Mouse (Mus musculus) neural tube, embryonic 13.5 days (tissue): ENCODE results near the gene Rbck1. TPM values are rescaled to one million over a fixed set of nuclear protein-coding genes. Genes with fewer than 3 reads are reported as not detected.

Experiments
- ATAC-seq: fragments of 200-750 bp; cut with Nextera tagmentation; 2 replicates; pipeline ENCODE4 v1.8.0; 2017; ENCODE audit warnings: low read depth, mild to moderate bottlenecking, moderate TSS enrichment, moderate library complexity
- H3K27ac ChIP-seq: fragments of 300-500 bp; sonication (generic); replicated peaks from 2 replicates; pipeline ENCODE4 v1.5.1; 2015; ENCODE audit warnings: moderate library complexity, mild to moderate bottlenecking, inconsistent platforms
- H3K27me3 ChIP-seq: fragments of 300-500 bp; sonication (generic); 2 replicates; pipeline ENCODE4 v1.6.1; 2015; ENCODE audit warnings: mild to moderate bottlenecking, inconsistent platforms
- H3K36me3 ChIP-seq: fragments of 300-500 bp; sonication (generic); 2 replicates; pipeline ENCODE4 v1.6.1; 2015; ENCODE audit warnings: mild to moderate bottlenecking, inconsistent platforms
- H3K4me1 ChIP-seq: fragments of 300-500 bp; sonication (generic); replicated peaks from 2 replicates; pipeline ENCODE4 v1.6.1; 2015; ENCODE audit warnings: inconsistent platforms
- H3K4me2 ChIP-seq: fragments of 300-500 bp; sonication (generic); 2 replicates; pipeline ENCODE4 v1.6.1; 2015; ENCODE audit warnings: inconsistent platforms, mild to moderate bottlenecking, moderate library complexity
- H3K4me3 ChIP-seq: fragments of 300-500 bp; sonication (generic); 2 replicates; pipeline ENCODE4 v1.5.1; 2015; ENCODE audit warnings: mild to moderate bottlenecking, inconsistent platforms
- H3K9ac ChIP-seq: fragments of 300-500 bp; sonication (generic); 2 replicates; pipeline ENCODE4 v1.6.1; 2015; ENCODE audit warnings: moderate library complexity, mild to moderate bottlenecking, inconsistent platforms
- H3K9me3 ChIP-seq: fragments of 300-500 bp; sonication (generic); 2 replicates; pipeline ENCODE4 v1.6.1; 2016; ENCODE audit warnings: inconsistent platforms
- WGBS: fragments of 180-500 bp; shearing (Covaris S2); methylation state at CpG from one replicate; pipeline ENCODE4 v1.1.7; 2015; 5-methylcytosine and 5-hydroxymethylcytosine counted together
- polyA plus RNA-seq: library from polyadenylated mRNA; unstranded; fragments of >200 nt; fragmentation: Nextera tagmentation; extraction: Ambion mirVana; gene quantifications from 2 replicates; pipeline ENCODE4 v1.2.1, GENCODE M21; 2015

Gene Rbck1
- polyA plus RNA-seq, 1 experiment from 2014 or later: 92.9 TPM

DNA sequence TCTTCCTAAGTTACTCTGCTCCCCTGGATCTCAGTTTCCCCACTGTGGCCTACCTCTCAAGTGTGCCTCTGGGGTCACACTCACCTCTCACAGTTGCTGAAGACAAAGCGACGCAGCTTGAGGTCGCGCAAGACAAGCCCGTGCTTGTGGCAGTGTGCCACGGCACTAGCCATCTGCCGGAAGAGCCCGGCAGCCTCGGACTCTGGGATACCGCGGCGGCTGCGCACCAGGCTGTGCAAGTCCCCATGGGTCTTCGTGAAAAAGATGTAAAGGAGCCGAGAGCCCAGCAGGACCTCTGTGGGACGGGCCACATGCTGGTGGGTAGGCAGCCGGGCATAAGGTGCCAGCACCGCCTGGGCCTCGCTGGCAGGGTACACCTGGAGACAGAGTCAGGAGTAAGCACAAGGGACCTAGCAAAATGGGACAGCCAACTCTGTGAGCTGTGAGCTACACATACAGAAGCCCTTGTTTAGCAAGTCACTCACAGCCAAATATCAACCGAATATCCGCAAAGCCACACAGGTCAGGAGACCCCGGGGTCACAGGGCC is 7.3 kb upstream of the Rbck1 start:
- Histone ChIP-seq H3K4me3 (no peak overlapping the region), H3K27ac (no peak overlapping the region), H3K9me3 (no peaks in the 10 kb centered on the region), H3K4me2 (no peak overlapping the region), H3K9ac (no peak overlapping the region), H3K4me1 (peaks cover 19% of the 10 kb centered on the region), H3K27me3 (peaks cover 5% of the 10 kb centered on the region; the same call in 1 of the 2 replicates), H3K36me3 (no peaks in the 10 kb centered on the region)
- 86% methylated on average over 22 of the region's 22 CpGs for WGBS
- no peak for ATAC-seq

DNA sequence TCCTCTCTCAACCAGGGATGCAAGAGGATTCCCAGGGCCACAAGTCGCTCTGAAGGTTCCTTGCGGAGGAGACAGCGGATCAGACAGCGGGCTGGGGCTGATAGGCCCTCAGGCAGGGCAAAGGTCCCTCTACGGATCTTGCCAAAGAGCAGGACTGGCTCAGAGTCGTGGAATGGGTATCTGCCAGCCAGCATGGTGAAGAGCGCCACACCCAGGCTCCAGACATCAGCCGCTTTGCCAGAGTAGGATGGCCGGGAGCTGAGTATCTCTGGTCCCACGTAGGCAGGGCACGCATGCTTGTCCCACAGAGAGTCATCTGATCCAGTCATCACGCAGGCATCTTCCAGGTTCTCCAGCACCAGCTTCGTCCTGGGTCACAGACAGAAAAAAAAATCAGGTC is 5.9 kb upstream of the Rbck1 start:
- no peaks in the 10 kb centered on the region for H3K9me3 ChIP-seq
- H3K4me1 ChIP-seq: peaks cover 5% of the 10 kb centered on the region
- H3K27me3 ChIP-seq: no peaks in the 10 kb centered on the region
- ATAC-seq: no peak
- 84% methylated on average over 13 of the region's 13 CpGs for WGBS
- no peak overlapping the region for H3K9ac ChIP-seq
- H3K4me3 ChIP-seq: no peak overlapping the region
- H3K36me3 ChIP-seq: no peaks in the 10 kb centered on the region
- H3K4me2 ChIP-seq: no peak overlapping the region
- H3K27ac ChIP-seq: no peak overlapping the region

DNA sequence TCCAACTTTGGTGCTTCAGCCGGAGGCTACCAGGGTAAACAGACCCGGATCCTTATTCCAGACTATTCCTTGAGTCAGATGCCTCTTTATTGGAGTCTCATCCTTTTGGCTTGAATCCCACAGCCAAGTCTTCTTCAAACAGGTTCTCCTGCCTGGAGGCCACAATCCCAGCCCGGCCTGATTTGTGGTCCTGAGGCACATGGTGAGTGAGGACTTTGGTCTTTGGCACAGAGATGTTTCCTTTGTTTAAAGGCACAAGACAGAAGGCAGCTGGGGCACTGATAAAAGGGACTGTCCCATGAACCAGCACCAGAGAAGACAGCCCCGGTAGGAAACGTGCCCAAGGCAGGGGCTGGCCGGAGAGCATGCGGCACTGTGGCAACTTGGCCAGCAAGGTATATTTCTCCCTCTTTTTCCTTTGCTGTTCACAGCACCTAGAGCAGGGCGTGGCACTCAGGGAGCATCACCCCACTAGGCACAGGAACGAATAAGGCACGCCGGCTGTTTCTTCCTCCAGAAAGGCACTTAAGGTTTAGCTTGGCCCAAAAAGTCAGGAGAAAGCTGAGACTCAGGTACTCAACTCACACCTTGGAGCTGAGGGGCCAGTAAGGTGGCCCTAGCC is 5.2 kb upstream of the Rbck1 start:
- Histone ChIP-seq H3K4me1 (peaks cover 3% of the 10 kb centered on the region; the same call in 1 of the 2 replicates), H3K27ac (no peak overlapping the region), H3K4me3 (no peak overlapping the region), H3K9ac (no peak overlapping the region), H3K27me3 (no peaks in the 10 kb centered on the region), H3K4me2 (no peak overlapping the region), H3K9me3 (no peaks in the 10 kb centered on the region), H3K36me3 (no peaks in the 10 kb centered on the region)
- 92% methylated on average over 11 of the region's 11 CpGs for WGBS
- no peak for ATAC-seq

DNA sequence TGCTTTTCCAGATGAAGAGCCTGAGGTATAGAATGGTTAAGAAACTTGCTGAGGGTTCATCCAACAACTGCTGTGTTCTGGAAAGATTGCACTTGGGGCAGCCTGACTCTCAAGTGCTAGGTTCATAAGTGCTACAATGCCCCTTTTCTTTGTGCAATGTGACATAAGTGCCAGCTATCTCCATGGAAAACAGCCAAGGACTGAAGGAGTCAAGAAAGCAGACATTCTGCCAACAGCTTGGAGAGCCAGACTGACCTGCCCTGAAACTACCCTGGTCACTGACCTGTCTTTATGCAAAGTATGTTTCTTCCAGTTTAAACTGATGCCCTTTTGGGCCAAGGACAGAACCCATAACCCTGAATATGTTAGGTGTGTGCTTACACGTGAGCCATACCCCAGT is 4.4 kb upstream of the Rbck1 start:
- H3K4me2 ChIP-seq: no peak overlapping the region
- WGBS: 80% methylated on average over 1 of the region's 1 CpGs
- no peak for ATAC-seq
- no peaks in the 10 kb centered on the region for H3K36me3 ChIP-seq
- no peak overlapping the region for H3K9ac ChIP-seq
- H3K4me3 ChIP-seq: no peak overlapping the region
- H3K27ac ChIP-seq: no peak overlapping the region
- no peaks in the 10 kb centered on the region for H3K27me3 ChIP-seq
- no peaks in the 10 kb centered on the region for H3K9me3 ChIP-seq
- H3K4me1 ChIP-seq: peaks cover 4% of the 10 kb centered on the region; the same call in 1 of the 2 replicates

DNA sequence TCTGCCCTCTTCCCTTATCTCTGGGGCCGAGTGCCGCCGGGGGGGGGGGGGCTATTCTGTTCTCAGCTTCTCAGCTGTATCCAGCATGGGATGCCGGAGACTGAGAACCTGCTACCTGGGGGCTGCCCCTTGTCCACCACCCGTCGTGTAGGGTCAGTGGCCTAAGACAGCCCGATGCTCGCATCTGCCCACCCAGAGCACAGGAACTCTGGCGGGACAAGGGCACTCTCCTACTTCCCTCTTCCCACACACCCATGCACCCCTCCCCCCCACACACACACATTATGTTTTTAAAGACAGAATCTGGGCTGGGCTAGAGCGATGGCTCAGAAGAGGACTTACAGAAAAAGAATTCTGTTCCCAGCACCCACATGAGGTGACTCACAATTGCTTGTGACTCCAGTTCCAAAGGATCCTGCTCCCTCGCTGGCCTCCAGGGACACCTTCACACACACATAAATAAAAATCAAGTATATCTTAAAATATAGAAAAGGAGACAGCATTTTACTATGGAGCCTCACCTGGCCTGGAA is 2.9 kb upstream of the Rbck1 start:
- no peak overlapping the region for H3K4me3 ChIP-seq
- peaks cover 19% of the 10 kb centered on the region for H3K4me1 ChIP-seq
- no peak overlapping the region for H3K27ac ChIP-seq
- H3K4me2 ChIP-seq: no peak overlapping the region
- no peak overlapping the region for H3K9ac ChIP-seq
- H3K27me3 ChIP-seq: no peaks in the 10 kb centered on the region
- no peaks in the 10 kb centered on the region for H3K36me3 ChIP-seq
- ATAC-seq: no peak
- 51% methylated on average over 11 of the region's 11 CpGs for WGBS
- H3K9me3 ChIP-seq: no peaks in the 10 kb centered on the region

DNA sequence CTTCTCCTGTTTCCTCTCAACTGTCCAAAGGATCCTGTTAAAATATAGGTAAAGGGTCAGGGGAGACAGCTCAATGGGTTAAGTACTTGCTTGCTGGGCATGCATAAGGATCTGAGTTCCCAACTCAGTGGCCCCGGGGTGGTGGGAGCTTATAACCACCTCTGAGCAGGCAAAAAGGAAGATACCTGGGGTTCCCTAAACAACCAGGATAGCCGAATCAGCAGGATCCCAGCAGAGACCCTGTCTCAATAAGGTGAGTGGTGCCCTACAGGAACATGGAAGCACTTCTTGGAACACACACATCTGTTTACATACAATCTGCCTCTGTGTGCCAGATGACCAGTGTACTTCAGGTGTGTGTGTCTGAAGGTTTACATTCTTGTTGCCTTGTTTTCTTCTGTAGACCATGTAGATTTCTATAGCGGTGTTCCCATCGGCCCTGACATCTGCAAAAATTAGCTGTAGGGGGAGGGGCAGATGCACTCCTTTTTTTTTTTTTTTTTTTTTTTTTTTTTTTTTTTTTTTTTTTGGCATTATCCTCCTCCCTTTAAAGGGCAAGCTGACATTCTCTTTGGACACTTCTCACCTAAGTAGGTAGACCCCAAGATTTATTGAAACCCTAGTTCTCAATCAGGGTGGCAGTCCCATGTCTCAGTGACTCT is 1.0 kb upstream of the Rbck1 start:
- no peak overlapping the region for H3K27ac ChIP-seq
- H3K36me3 ChIP-seq: peaks cover 9% of the 10 kb centered on the region
- H3K27me3 ChIP-seq: no peaks in the 10 kb centered on the region
- H3K4me2 ChIP-seq: no peak overlapping the region
- no peak overlapping the region for H3K4me3 ChIP-seq
- H3K9ac ChIP-seq: no peak overlapping the region
- H3K4me1 ChIP-seq: peaks cover 27% of the 10 kb centered on the region
- H3K9me3 ChIP-seq: no peaks in the 10 kb centered on the region
- ATAC-seq: no peak
- WGBS: 79% methylated on average over 4 of the region's 4 CpGs

DNA sequence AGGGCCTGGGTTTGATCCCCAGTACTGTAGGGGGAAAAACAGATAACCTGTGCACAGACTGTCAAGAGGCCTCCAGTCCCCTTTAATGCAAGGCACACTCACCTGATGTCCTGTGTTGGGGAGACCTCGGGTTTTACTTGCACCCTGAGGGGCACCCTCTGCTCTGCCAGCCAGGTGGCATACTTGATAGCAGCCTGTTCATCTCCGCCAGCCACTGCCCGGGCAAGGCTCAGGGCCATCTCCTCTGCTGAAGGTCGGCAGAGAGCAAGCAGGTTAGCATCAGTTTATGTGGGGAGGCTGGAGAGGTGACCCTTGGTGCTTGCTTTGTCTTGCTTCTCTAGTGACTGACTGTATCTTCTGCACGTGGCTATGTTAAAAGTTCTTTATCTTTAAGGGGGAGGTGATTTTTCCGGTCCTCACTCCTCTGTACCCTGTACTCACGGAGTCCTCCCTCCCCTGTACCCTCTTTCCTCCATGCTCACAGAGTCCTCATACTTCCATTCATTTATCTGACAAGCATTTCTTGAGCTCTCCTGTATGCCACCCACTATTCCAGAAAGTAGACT is 1.5 kb downstream of the Rbck1 start:
- H3K4me3 ChIP-seq: peak overlapping the region; percentile 92
- peak overlapping the region; percentile 92 for H3K9ac ChIP-seq
- 73% methylated on average over 7 of the region's 7 CpGs for WGBS
- H3K4me1 ChIP-seq: peaks cover 27% of the 10 kb centered on the region
- peak overlapping the region; percentile 91 for H3K4me2 ChIP-seq
- no peak for ATAC-seq
- no peaks in the 10 kb centered on the region for H3K9me3 ChIP-seq
- no peaks in the 10 kb centered on the region for H3K27me3 ChIP-seq
- H3K27ac ChIP-seq: no peak overlapping the region
- peaks cover 34% of the 10 kb centered on the region for H3K36me3 ChIP-seq

DNA sequence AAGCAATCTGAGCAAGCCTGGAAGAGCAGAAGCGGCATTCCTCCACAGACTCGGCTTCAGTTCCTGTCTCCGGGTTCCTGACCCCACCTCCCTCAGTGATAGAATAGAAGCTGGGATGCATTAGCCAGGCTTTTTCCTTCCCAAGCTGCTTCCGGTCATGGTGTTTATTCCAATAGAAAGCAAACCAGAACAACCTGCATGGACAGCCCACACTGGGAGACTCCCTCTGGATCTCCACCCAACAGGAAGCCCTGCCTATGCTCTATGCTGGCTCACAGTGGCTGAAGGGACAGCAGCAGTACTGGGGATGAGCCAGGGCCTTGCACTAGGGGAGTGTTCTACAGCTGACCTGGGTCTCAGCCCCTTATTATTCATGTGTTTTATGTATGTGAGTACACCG is 4.5 kb downstream of the Rbck1 start:
- H3K36me3 ChIP-seq: peaks cover 63% of the 10 kb centered on the region
- H3K9me3 ChIP-seq: no peaks in the 10 kb centered on the region
- 84% methylated on average over 5 of the region's 5 CpGs for WGBS
- peaks cover 27% of the 10 kb centered on the region for H3K4me1 ChIP-seq
- H3K27ac ChIP-seq: no peak overlapping the region
- ATAC-seq: no peak
- H3K27me3 ChIP-seq: no peaks in the 10 kb centered on the region
- no peak overlapping the region for H3K9ac ChIP-seq
- no peak overlapping the region for H3K4me3 ChIP-seq
- H3K4me2 ChIP-seq: no peak overlapping the region

DNA sequence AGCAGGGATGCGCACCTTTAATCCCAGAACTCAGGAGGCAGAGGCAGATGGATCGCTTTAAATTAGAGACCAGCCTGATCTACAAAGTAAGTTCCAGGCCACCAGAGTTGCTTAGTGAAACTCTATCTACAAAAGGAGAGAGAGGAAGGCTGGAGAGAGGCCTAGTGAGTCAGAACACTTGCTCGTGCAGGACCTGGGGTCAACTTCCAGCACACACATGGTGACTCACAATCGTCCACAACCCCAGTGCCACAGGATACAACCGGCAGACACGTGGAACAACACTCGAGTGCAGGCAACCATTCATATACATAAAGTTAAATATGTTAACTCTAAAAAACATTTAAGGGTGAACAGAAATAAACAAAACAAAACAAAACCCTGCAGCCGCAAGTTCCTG is 5.8 kb downstream of the Rbck1 start:
- Histone ChIP-seq H3K4me2 (no peak overlapping the region), H3K27ac (no peak overlapping the region), H3K36me3 (peaks cover 76% of the 10 kb centered on the region), H3K9ac (no peak overlapping the region), H3K4me3 (no peak overlapping the region), H3K4me1 (peaks cover 21% of the 10 kb centered on the region), H3K27me3 (no peaks in the 10 kb centered on the region), H3K9me3 (no peaks in the 10 kb centered on the region)
- 92% methylated on average over 8 of the region's 8 CpGs for WGBS
- no peak for ATAC-seq

DNA sequence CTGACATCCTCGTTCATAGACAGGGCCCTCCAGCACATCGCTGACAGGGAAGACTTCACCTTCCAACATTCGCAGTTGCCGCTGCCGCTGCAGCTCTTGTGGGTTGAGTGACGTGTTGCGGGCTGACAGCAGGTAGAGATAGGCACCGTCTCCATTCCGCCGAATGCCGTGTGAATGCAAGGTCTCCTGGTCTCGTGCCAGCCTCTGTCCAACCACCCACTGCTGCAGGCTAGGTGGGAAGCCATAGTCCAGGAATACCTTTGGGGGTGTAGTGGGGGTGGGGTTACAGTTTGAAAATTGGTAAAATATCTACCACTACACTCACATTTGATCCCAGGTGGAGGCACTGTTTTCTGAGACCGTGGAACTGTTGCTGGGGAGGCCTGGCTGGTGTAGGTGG is 6.3 kb downstream of the Rbck1 start:
- WGBS: 94% methylated on average over 13 of the region's 13 CpGs

DNA sequence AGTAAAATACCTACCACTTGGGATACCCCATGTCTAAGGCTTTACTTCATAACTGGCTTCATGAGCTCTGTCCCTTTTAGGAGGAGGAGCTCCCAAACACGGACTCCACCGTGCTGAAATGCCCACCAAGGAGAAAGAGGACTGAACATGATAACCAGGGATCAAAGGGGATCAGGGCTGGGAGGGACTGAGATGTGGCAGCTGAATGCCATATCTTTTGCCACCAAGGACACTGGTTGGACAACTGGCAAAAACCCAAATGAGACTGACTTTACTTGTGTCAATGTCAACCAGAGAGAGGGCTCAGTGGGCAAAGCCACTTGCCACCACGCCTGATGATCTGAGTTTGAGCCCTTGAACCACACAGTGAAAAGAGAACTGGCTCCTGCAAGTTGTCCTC is 7.6 kb downstream of the Rbck1 start:
- Histone ChIP-seq H3K27ac (no peak overlapping the region), H3K27me3 (no peaks in the 10 kb centered on the region), H3K4me2 (no peak overlapping the region), H3K4me3 (no peak overlapping the region), H3K4me1 (peaks cover 3% of the 10 kb centered on the region; the same call in 1 of the 2 replicates), H3K36me3 (peaks cover 95% of the 10 kb centered on the region), H3K9me3 (no peaks in the 10 kb centered on the region), H3K9ac (no peak overlapping the region)
- no peak for ATAC-seq
- WGBS: 95% methylated on average over 3 of the region's 3 CpGs

More for the DNA sequence above, 6.3 kb downstream of the Rbck1 start:
- Histone ChIP-seq H3K9me3 (no peaks in the 10 kb centered on the region), H3K4me1 (peaks cover 16% of the 10 kb centered on the region), H3K27ac (no peak overlapping the region), H3K9ac (no peak overlapping the region), H3K4me3 (no peak overlapping the region), H3K4me2 (no peak overlapping the region), H3K27me3 (no peaks in the 10 kb centered on the region), H3K36me3 (peaks cover 81% of the 10 kb centered on the region)
- ATAC-seq: no peak

DNA sequence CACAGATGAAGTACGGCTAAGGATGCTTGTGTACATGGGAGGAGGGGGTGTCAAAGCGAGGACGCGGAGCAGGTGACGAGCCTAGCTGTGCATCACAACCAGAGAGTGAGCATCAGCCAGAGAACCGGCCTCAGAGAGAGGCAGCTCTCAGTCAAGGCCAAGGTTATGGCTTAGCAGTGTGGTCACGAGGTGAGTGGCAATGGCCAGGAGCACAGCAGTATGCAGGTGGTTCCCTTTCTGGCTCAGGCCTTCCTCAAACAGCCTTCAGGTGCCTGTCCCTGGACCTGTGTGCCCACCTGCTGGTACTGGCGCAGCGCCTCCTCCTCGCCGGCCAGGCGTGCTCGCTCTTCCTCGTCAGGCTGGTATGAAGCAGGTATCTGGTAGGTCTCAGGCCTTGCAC is 8.5 kb downstream of the Rbck1 start:
- H3K4me1 ChIP-seq: no peaks in the 10 kb centered on the region
- no peak for ATAC-seq
- H3K27ac ChIP-seq: no peak overlapping the region
- no peak overlapping the region for H3K4me3 ChIP-seq
- peaks cover 98% of the 10 kb centered on the region for H3K36me3 ChIP-seq
- H3K27me3 ChIP-seq: no peaks in the 10 kb centered on the region
- WGBS: 95% methylated on average over 14 of the region's 14 CpGs
- H3K4me2 ChIP-seq: no peak overlapping the region
- H3K9ac ChIP-seq: no peak overlapping the region
- no peaks in the 10 kb centered on the region for H3K9me3 ChIP-seq
